Mouse (Mus musculus) midbrain, embryonic 14.5 days (tissue): ENCODE results near the gene Zbtb46. TPM values are rescaled to one million over a fixed set of nuclear protein-coding genes. Genes with fewer than 3 reads are reported as not detected.
A peak's percentile ranks its signal among the peaks of the same experiment; 100 is the strongest.

Experiments
- ATAC-seq: fragments of 200-750 bp; cut with Nextera tagmentation; 2 replicates; pipeline ENCODE4 v1.8.0; 2017; ENCODE audit warnings: moderate number of reproducible peaks, moderate library complexity; ENCODE audit not compliant: low FRiP score, low TSS enrichment
- DNase-seq: peaks from one replicate; pipeline ENCODE4 v3.0.0-alpha.2; 2015
- H3K27ac ChIP-seq: fragments of 300-500 bp; sonication (generic); replicated peaks from 2 replicates; pipeline ENCODE4 v1.5.1; 2014; ENCODE audit warnings: mild to moderate bottlenecking, low read depth, low read length, moderate library complexity
- H3K27me3 ChIP-seq: fragments of 300-500 bp; sonication (generic); 2 replicates; pipeline ENCODE4 v1.6.1; 2014; ENCODE audit warnings: low read length, control low read depth, mixed read lengths; ENCODE audit not compliant: control insufficient read depth, insufficient read depth
- H3K36me3 ChIP-seq: fragments of 300-500 bp; sonication (generic); 2 replicates; pipeline ENCODE4 v1.6.1; 2014; ENCODE audit warnings: low read length, control low read depth; ENCODE audit not compliant: control insufficient read depth, insufficient read depth
- H3K4me1 ChIP-seq: fragments of 300-500 bp; sonication (generic); 2 replicates; pipeline ENCODE4 v1.6.1; 2014; ENCODE audit warnings: mild to moderate bottlenecking, antibody characterized with exemption, low read length, control low read depth; ENCODE audit not compliant: control insufficient read depth, insufficient read depth
- H3K4me2 ChIP-seq: fragments of 300-500 bp; sonication (generic); 2 replicates; pipeline ENCODE4 v1.6.1; 2014; ENCODE audit warnings: mild to moderate bottlenecking, low read length, moderate library complexity
- H3K4me3 ChIP-seq: fragments of 300-500 bp; sonication (generic); replicated peaks from 2 replicates; pipeline ENCODE4 v1.5.1; 2014; ENCODE audit warnings: low read depth, low read length
- H3K9ac ChIP-seq: fragments of 300-500 bp; sonication (generic); replicated peaks from 2 replicates; pipeline ENCODE4 v1.6.1; 2014; ENCODE audit warnings: mild to moderate bottlenecking, low read length, moderate library complexity
- H3K9me3 ChIP-seq: fragments of 300-500 bp; sonication (generic); 2 replicates; pipeline ENCODE4 v1.6.1; 2016; ENCODE audit warnings: low read length, control low read depth, mixed read lengths; ENCODE audit not compliant: control insufficient read depth
- WGBS: fragments of 180-500 bp; shearing (Covaris S2); extraction: QIAGEN DNeasy Blood & Tissue Kit; methylation state at CpG from one replicate; pipeline ENCODE4 v1.1.7; 2014; 5-methylcytosine and 5-hydroxymethylcytosine counted together
- polyA plus RNA-seq: library from polyadenylated mRNA; unstranded; fragments of >200 nt; fragmentation: Nextera tagmentation; extraction: Ambion mirVana; gene quantifications from 2 replicates; pipeline ENCODE4 v1.2.1, GENCODE M21; 2014

Gene Zbtb46
- polyA plus RNA-seq, 1 experiment from 2014 or later: 22.2 TPM

DNA sequence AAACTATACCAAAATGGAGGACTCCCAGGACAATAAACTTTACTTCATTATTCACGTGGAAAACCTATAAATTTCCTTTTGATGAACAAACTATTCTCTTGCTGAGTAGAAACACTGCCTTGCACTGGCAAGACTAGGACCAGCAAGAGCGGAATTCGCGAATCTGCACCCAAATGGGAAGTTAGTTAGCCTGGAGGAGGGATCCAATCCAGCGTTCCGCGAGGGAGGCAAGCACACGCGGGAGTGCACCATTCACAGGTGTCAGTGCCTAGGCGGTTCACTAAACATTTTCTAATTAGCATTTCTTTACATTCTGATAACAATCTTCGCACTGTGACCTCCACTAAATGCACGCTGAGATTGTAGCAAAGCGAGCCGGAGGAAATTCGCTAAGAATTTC is 1.4 kb downstream of the Zbtb46 start:
- H3K4me3 ChIP-seq: peak overlapping the region; percentile 98
- DNase-seq (peak; percentile 46), ATAC-seq (no peak)
- H3K4me1 ChIP-seq: peaks cover 10% of the 10 kb centered on the region; the same call in 1 of the 2 replicates
- H3K4me2 ChIP-seq: peak overlapping the region; percentile 91
- peak overlapping the region; percentile 93; the same call in 1 of the 2 replicates for H3K9ac ChIP-seq
- H3K27ac ChIP-seq: no peak overlapping the region
- no peaks in the 10 kb centered on the region for H3K36me3 ChIP-seq
- 3% methylated on average over 15 of the region's 15 CpGs for WGBS
- H3K9me3 ChIP-seq: no peaks in the 10 kb centered on the region
- peaks cover 7% of the 10 kb centered on the region; the same call in 1 of the 2 replicates for H3K27me3 ChIP-seq

DNA sequence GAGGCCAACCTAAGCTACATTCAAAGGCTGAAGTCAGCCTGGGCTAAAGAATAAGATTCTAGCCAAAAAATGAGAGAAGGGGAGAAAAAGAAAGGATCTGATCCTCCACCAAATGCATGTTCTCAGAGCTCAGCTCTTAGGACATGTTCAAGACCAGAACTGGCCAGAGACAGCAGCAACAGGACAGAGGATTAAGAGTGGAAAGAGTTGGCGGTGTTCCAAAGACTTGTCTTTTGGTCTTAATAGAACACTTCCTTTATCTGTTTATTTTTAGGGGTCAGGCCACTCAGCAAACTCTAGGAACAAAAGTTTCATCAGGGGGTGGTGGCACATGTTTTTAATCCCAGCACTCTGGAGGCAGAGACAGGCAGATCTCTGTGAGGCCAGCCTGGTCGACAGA is 3.3 kb downstream of the Zbtb46 start:
- H3K36me3 ChIP-seq: no peaks in the 10 kb centered on the region
- H3K4me2 ChIP-seq: no peak overlapping the region
- 82% methylated on average over 2 of the region's 2 CpGs for WGBS
- peaks cover 10% of the 10 kb centered on the region; the same call in 1 of the 2 replicates for H3K4me1 ChIP-seq
- H3K27me3 ChIP-seq: peaks cover 7% of the 10 kb centered on the region; the same call in 1 of the 2 replicates
- no peaks in the 10 kb centered on the region for H3K9me3 ChIP-seq
- ATAC-seq: no peak
- H3K27ac ChIP-seq: no peak overlapping the region
- no peak overlapping the region for H3K4me3 ChIP-seq
- DNase-seq: no peak
- H3K9ac ChIP-seq: no peak overlapping the region

DNA sequence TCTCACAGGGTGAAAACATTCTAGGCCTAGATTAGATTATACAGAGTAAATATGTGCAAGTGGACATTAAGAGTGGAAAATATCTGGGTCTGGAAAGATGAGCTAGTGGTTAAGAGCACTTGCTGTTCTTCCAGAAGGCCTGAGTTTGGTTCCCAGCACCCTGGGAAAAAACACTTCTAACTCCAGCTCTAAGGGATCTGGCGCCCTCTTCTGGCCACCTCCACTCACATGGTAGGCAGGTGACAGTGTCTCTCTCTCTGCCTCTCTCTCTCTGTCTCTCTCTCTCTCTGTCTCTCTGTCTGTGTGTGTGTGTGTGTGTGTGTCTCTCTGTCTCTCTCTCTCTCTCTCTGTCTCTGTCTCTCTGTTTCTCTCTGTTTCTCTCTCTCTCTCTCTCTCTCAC is 6.0 kb downstream of the Zbtb46 start:
- peaks cover 8% of the 10 kb centered on the region; the same call in 1 of the 2 replicates for H3K4me1 ChIP-seq
- H3K9me3 ChIP-seq: no peaks in the 10 kb centered on the region
- H3K4me3 ChIP-seq: no peak overlapping the region
- 50% methylated on average over 1 of the region's 1 CpGs for WGBS
- DNase-seq (no peak), ATAC-seq (no peak)
- H3K27ac ChIP-seq: no peak overlapping the region
- H3K4me2 ChIP-seq: no peak overlapping the region
- H3K36me3 ChIP-seq: no peaks in the 10 kb centered on the region
- H3K27me3 ChIP-seq: no peaks in the 10 kb centered on the region
- H3K9ac ChIP-seq: no peak overlapping the region

DNA sequence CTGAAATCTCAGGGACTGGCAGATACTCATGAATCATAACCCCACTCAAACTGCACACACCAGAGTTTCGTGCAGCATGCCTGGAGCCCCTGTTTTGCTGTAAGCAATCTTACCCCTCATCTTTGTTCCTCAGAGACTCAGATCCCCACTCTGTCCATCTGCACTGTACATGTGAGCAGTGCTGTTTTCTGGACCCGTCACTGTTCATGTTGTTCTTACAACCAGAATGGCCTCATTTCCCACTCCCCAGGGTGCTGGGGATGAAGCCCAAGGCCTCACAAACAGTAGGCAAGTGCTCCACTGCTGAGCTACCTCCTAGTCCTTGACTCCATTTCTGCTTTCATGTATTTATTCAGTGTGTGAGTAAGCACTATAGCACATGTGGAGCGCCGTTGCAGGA is 7.0 kb downstream of the Zbtb46 start:
- DNase-seq: no peak
- WGBS: 77% methylated on average over 4 of the region's 4 CpGs
- ATAC-seq: no peak
- Histone ChIP-seq H3K9me3 (no peaks in the 10 kb centered on the region), H3K36me3 (no peaks in the 10 kb centered on the region), H3K27me3 (no peaks in the 10 kb centered on the region), H3K4me1 (no peaks in the 10 kb centered on the region), H3K4me2 (no peak overlapping the region), H3K4me3 (no peak overlapping the region), H3K9ac (no peak overlapping the region), H3K27ac (no peak overlapping the region)

DNA sequence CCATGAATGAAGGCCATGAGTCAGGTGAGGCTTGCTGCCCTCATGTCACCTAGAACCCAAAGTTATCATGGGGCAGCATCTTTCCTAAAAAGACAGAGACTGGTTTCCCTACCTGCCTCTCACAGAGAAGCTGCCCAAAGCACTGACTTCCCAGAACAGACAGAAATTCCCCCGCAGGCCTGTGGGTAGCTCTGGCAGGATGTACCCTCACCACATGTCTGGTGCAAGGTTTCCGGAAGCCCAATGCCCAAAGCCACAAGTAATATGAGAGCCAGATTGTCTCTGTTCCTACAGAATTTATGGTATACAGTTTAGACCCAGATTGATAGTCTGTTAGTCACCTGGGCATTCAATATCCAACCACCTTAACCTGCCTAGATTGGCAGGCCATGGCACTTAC is 16.2 kb downstream of the Zbtb46 start:
- Histone ChIP-seq H3K36me3 (no peaks in the 10 kb centered on the region), H3K9me3 (no peaks in the 10 kb centered on the region), H3K27ac (no peak overlapping the region), H3K4me1 (no peaks in the 10 kb centered on the region), H3K9ac (no peak overlapping the region), H3K4me2 (no peak overlapping the region), H3K4me3 (no peak overlapping the region), H3K27me3 (no peaks in the 10 kb centered on the region)
- 98% methylated on average over 2 of the region's 2 CpGs for WGBS
- ATAC-seq: no peak
- no peak for DNase-seq

DNA sequence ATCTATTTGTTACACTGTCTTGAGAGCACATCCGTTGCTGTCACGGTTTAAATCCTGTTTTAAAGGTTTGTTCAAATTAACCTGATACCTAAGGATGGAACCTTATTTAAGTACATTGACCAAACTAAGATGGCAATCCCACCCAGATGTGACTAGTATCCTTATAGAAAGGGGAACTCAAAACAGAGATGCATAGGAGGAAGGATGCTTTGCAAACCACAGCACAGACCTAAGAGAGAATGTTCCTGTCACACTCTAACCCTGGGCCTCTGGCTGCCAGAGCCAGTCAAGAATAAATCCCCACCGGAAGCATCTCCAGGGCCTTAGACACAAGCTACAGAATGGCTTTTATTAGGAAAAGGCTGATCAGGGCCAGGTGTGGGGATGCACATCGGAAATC is 21.1 kb downstream of the Zbtb46 start:
- Histone ChIP-seq H3K27ac (no peak overlapping the region), H3K9ac (no peak overlapping the region), H3K9me3 (no peaks in the 10 kb centered on the region), H3K4me1 (no peaks in the 10 kb centered on the region), H3K36me3 (no peaks in the 10 kb centered on the region), H3K4me2 (no peak overlapping the region), H3K4me3 (no peak overlapping the region), H3K27me3 (no peaks in the 10 kb centered on the region)
- 77% methylated on average over 4 of the region's 4 CpGs for WGBS
- DNase-seq (no peak), ATAC-seq (no peak)

DNA sequence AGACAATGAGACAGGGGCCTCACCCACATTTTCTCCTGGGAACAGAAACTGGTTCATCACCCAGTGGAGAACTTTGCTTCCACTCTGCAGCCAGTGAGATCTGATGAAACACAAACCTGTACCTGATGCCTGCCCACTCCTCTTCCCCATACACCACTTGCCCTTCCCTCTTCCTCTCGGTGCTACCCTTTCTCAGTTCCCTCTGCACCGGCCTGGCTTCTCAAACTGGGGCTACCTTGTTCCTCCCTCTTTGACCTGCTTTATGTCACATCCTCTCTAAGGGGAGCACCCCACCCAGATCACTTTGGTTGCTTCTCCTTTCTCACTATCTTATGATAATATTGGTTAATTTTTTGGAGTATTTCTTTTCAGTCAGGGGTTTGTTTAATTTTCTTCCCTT is 23.0 kb downstream of the Zbtb46 start:
- Histone ChIP-seq H3K4me2 (no peak overlapping the region), H3K9me3 (no peaks in the 10 kb centered on the region), H3K27ac (no peak overlapping the region), H3K4me1 (no peaks in the 10 kb centered on the region), H3K36me3 (no peaks in the 10 kb centered on the region), H3K4me3 (no peak overlapping the region), H3K27me3 (no peaks in the 10 kb centered on the region), H3K9ac (no peak overlapping the region)
- DNase-seq (no peak), ATAC-seq (no peak)
- WGBS: 88% methylated on average over 2 of the region's 2 CpGs

DNA sequence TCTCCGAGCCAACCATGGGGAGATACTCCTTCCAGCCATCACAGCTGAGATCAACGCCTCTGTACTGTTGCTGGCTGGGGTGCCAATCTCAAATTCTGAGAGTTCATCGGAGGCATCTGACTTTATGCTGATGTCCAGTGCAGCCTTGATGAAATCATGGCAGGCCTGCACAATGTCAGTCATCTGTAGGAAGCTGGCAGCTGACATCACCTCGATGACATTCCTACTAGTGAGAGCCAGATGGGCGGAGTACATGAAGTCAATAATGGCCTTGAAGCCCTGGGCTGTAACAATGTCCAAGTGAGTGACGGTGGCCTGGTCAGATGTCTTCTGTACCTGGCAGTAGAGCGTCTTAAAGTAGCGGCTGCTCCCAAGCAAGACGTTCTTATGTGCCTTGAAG is 35.4 kb downstream of the Zbtb46 start:
- Histone ChIP-seq H3K4me1 (no peaks in the 10 kb centered on the region), H3K4me2 (no peak overlapping the region), H3K9ac (no peak overlapping the region), H3K4me3 (no peak overlapping the region), H3K27me3 (no peaks in the 10 kb centered on the region), H3K9me3 (no peaks in the 10 kb centered on the region), H3K36me3 (peaks cover 26% of the 10 kb centered on the region), H3K27ac (no peak overlapping the region)
- WGBS: 92% methylated on average over 9 of the region's 9 CpGs
- ATAC-seq (no peak), DNase-seq (no peak)

DNA sequence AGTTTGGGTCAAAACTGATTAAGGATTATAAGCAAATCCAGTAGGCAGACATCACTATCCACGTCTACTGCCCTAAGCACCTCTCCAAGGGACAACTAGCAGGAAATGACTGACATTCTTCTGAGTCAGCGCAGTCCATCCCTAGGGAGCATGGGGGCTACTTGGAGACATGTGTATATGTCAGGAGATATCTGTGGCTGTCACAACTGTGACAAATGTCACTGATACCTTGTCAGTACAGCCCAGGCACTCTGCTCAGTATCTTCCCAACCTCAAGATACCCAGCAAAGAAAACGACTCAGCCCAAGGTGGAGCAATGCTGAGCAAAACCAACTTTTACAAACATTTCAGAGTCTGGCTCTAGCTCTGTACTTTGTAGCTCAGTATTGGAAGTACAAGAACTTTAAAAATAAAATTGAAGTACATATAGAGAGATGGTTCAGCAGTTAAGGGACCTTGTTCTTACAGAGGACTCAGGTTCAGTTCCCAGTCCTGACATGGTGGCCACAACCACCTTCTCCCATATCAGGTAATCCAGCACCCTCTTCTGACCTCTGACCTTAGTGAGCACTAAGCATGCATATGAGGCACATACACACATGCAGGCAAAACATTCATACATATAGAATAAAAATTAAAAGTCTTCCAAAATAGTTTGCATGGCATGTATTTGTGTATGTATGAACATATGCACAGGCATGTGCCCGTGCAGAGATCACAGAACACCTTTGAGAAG is 38.2 kb downstream of the Zbtb46 start:
- 76% methylated on average over 4 of the region's 4 CpGs for WGBS
- H3K9ac ChIP-seq: no peak overlapping the region
- no peak overlapping the region for H3K4me2 ChIP-seq
- H3K36me3 ChIP-seq: peaks cover 26% of the 10 kb centered on the region
- no peak for DNase-seq
- no peak overlapping the region for H3K27ac ChIP-seq
- H3K4me3 ChIP-seq: no peak overlapping the region
- no peaks in the 10 kb centered on the region for H3K27me3 ChIP-seq
- no peak for ATAC-seq
- no peaks in the 10 kb centered on the region for H3K4me1 ChIP-seq
- H3K9me3 ChIP-seq: no peaks in the 10 kb centered on the region
